Mouse (Mus musculus): ENCODE results near the gene Ginm1. TPM values are rescaled to one million over a fixed set of nuclear protein-coding genes. Genes with fewer than 3 reads are reported as not detected.
"Not testable (repeated sequence)": the region's sequence is repeated elsewhere in the genome, so short reads cannot be mapped to it uniquely, and the experiment has no call there.

Gene Ginm1
- polyA plus RNA-seq, 1 experiment from 2014 or later, result 84.4 TPM

DNA sequence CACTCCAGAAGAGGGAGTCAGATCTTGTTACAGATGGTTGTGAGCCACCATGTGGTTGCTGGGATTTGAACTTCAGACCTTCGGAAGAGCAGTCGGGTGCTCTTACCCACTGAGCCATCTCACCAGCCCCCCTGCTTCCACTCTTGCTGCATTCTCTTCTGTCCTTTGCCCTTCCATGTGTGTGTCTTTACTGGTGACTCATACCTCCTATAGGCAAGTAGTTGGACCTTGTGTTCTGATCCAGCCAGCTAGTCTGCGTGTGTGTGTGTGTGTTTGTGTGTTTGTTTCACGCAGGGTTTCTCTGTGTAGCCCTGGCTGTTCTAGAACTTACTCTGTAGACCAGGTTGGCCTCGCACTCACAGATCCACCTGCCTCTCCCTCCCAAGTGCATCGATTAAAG is 47.1 kb downstream of the Ginm1 start:
- not testable (repeated sequence) for H3K9ac ChIP-seq; H3K4me1 ChIP-seq; ATAC-seq (ENCODE audit: low FRiP score, low read depth); H3K9me3 ChIP-seq; H3K27me3 ChIP-seq; H3K4me3 ChIP-seq; H3K27ac ChIP-seq; H3K4me2 ChIP-seq (replicated peaks)
- WGBS, result 98% methylated on average over 6 of the region's 6 CpGs
- peaks cover 69% of the 10 kb centered on the region for H3K36me3 ChIP-seq

DNA sequence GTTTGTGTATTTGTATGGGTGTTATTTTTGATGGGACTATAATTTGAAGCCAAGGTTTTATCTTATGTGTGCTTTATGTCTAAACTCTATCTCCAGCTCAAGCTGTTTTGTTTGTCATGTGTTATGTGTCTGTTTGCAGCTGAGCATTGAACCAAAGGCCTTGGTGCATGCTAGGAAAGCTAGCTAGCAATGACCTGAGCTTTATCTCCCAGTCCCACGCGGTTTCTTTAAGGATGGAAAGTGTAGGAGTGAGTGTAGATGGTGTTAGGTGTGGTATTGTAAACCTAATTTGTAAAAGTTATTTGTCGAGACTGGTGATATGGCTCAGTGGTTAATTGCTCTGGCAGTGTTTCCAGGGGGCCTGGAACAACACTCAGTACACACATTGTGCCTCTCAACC is 54.7 kb downstream of the Ginm1 start:
- 64% methylated on average over 3 of the region's 3 CpGs for WGBS
- no peak overlapping the region for H3K9ac ChIP-seq
- H3K4me1 ChIP-seq, result no peaks in the 10 kb centered on the region
- H3K4me3 ChIP-seq, result no peak overlapping the region
- H3K27ac ChIP-seq, result no peak overlapping the region
- H3K9me3 ChIP-seq, result no peaks in the 10 kb centered on the region
- no peaks in the 10 kb centered on the region for H3K27me3 ChIP-seq
- peaks cover 26% of the 10 kb centered on the region for H3K36me3 ChIP-seq
- no peak for ATAC-seq (ENCODE audit: low FRiP score, low read depth)
- H3K4me2 ChIP-seq (replicated peaks), result no peak overlapping the region

DNA sequence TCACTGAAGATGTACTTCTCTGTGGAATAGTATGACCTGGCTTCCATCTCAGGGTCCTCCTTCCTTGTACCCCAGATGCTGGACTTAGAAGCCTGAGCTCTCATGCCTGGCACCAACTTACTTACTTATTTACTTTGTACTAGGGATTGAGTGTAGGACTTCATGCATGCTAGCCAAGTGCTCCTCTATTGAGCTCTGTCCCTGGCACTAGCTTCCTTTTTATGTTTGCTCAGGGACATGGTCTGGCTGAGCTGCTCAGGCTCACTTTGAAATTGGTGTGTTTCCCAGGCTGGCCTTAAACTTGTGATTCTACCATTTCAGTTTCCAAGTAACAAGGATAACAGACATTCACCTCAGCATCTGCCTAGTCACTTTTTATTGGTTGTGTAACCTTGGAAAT is 55.5 kb downstream of the Ginm1 start:
- Histone ChIP-seq H3K4me2 (replicated peaks) (no peak overlapping the region), H3K9ac (no peak overlapping the region), H3K27me3 (no peaks in the 10 kb centered on the region), H3K9me3 (no peaks in the 10 kb centered on the region), H3K4me3 (no peak overlapping the region), H3K36me3 (peaks cover 21% of the 10 kb centered on the region), H3K4me1 (no peaks in the 10 kb centered on the region), H3K27ac (no peak overlapping the region)
- ATAC-seq (ENCODE audit: low FRiP score, low read depth), result no peak

DNA sequence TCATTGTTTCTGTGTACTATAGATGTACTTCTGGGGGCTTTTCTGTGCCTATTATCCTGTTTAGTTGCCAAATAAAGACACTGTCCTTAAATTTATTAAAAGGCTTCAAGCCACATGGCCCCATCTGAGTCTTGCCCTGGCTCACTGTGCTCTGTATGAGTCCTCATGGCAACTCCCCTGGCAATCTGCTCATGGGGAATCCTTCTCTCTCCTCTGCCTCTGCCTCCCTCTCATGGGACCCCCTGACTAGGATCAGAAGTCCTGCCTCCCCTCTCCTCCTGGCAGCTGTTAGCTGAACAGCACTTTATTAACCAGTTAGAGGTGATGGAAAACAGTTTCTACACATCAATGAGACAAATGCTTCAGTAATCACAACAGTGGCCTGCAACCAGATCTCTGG is 61.0 kb downstream of the Ginm1 start:
- no peak overlapping the region for H3K9ac ChIP-seq
- no peaks in the 10 kb centered on the region for H3K36me3 ChIP-seq
- no peak for ATAC-seq (ENCODE audit: low FRiP score, low read depth)
- H3K4me1 ChIP-seq, result peaks cover 7% of the 10 kb centered on the region
- no peak overlapping the region for H3K4me2 ChIP-seq (replicated peaks)
- no peak overlapping the region for H3K4me3 ChIP-seq
- H3K27ac ChIP-seq, result no peak overlapping the region
- H3K27me3 ChIP-seq, result no peaks in the 10 kb centered on the region
- no peaks in the 10 kb centered on the region for H3K9me3 ChIP-seq

DNA sequence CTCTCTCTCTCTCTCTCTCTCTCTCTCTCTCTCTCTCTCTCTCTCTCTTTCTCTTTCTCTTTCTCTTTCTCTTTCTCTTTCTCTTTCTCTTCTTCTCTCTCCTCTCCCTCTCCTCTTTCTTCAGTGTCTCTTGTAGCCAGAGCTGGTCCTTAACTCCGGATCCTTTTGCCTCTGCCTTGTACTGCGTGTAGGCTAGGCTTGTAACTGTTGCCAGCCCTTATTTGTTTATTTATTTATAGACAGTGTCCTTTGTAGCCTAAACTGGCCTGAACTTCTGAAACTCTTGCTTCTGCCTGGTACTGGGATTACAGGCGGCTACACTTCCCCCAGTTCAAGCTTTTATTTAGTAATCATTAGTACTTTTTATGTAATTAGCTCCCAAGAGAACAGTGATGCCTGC is 65.6 kb downstream of the Ginm1 start:
- 14% methylated on average over 3 of the region's 3 CpGs for WGBS
- Histone ChIP-seq H3K4me2 (replicated peaks) (peak overlapping the region; percentile 84), H3K27me3 (no peaks in the 10 kb centered on the region), H3K9ac (peak overlapping the region; percentile 86), H3K27ac (no peak overlapping the region), H3K36me3 (no peaks in the 10 kb centered on the region), H3K4me1 (peaks cover 7% of the 10 kb centered on the region), H3K4me3 (peak overlapping the region; percentile 81), H3K9me3 (no peaks in the 10 kb centered on the region)
- ATAC-seq (ENCODE audit: low FRiP score, low read depth), result no peak

DNA sequence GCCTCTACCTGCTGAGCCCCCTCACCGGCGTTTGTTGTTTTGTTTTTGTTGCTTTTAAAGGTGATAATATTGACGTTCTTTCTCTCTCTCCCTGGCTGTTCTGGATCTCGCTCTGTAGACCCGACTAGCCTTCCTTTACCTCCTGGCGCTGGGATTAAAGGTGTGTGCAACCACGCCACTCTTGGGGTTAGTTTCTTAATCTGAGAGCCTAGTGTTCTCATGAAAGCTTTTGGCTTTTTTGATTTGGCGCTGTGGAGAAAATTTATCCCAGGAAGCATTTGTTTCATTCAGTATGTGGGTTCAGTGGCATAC is 66.2 kb downstream of the Ginm1 start:
- ATAC-seq (ENCODE audit: low FRiP score, low read depth), result no peak
- peak overlapping the region; percentile 81 for H3K4me3 ChIP-seq
- H3K36me3 ChIP-seq, result no peaks in the 10 kb centered on the region
- 3% methylated on average over 8 of the region's 8 CpGs for WGBS
- no peaks in the 10 kb centered on the region for H3K9me3 ChIP-seq
- peaks cover 7% of the 10 kb centered on the region for H3K4me1 ChIP-seq
- H3K4me2 ChIP-seq (replicated peaks), result peak overlapping the region; percentile 84
- H3K27me3 ChIP-seq, result no peaks in the 10 kb centered on the region
- peak overlapping the region; percentile 86 for H3K9ac ChIP-seq
- H3K27ac ChIP-seq, result peak overlapping the region; percentile 76; the same call in 1 of the 2 replicates

DNA sequence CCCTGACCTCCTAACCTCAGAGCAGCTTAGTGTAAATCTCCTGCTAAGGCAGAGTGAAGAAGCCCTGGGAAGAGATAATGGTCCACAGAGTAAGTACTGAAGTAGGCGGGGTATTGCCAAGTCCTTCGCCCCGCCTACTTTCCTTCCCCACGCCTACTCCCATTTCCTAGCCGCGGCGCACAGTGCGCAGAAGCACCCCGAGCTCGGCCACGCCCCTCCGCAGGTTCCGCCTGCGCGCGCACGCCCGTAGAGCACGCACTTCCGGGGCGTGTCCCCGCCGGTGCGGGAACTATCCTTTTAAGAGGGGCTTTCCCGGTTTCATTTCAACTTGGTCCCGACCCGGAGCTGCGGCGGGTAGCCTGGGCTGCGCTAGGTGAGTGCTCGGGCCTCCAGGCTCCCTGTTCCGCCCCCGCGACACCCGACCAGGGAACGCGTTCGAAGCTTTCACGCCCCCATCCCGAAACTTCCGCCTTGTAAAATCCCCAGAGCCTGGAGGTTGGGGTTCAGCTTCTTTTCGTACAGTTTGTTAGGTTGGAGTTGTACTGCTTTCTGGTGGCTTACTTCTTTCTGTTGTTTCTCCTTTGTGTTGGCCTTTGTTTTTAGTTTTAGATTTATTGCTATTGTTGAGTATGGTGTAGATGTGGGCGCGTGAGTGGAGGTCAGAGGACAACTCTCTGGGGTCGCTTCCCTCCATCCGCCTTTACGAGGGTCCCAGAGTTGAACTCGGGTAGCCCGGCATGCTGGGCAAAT is 66.7 kb downstream of the Ginm1 start, which contains the start of gene Katna1:
Katna1 (plus strand) TSS at position 250 of the 750 bp plus-strand sequence.
- Histone ChIP-seq H3K36me3 (no peaks in the 10 kb centered on the region), H3K4me3 (peak within 1 kb of the TSS; percentile 81), H3K4me2 (replicated peaks) (peak within 1 kb of the TSS; percentile 84), H3K4me1 (peaks cover 7% of the 10 kb centered on the region), H3K27me3 (no peaks in the 10 kb centered on the region), H3K9me3 (no peaks in the 10 kb centered on the region), H3K9ac (peak within 1 kb of the TSS; percentile 86), H3K27ac (peak within 1 kb of the TSS; percentile 76; the same call in 1 of the 2 replicates)
- WGBS, result 0% methylated on average over 44 of the region's 49 CpGs
- peak; percentile 99 for ATAC-seq (ENCODE audit: low FRiP score, low read depth)

Small RNA genes within 50 kb of the gene (microRNA-seq; reads per million reads assigned to microRNA genes)
- gene Mir5104, result 1.2 reads per million

Other genes starting within 250 kb of the Ginm1 start
- 1.2 and 1.3 TPM in 2 replicates for gene Lrp11, start 203.0 kb downstream of the Ginm1 start, polyA plus RNA-seq (2015; fragmentation: Nextera tagmentation; extraction: Ambion mirVana)
- gene Nup43, start 125.3 kb downstream of the Ginm1 start, polyA plus RNA-seq (2015; fragmentation: Nextera tagmentation; extraction: Ambion mirVana), result 61.0 and 67.0 TPM in 2 replicates
- gene Pcmt1, start 111.7 kb downstream of the Ginm1 start, polyA plus RNA-seq (2015; fragmentation: Nextera tagmentation; extraction: Ambion mirVana), result 125 and 132 TPM in 2 replicates
- 7.3 and 7.6 TPM in 2 replicates for gene Lats1, start 111.6 kb downstream of the Ginm1 start, polyA plus RNA-seq (2015; fragmentation: Nextera tagmentation; extraction: Ambion mirVana)
- gene Katna1, start 66.8 kb downstream of the Ginm1 start, polyA plus RNA-seq (2015; fragmentation: Nextera tagmentation; extraction: Ambion mirVana), result 59.9 and 62.3 TPM in 2 replicates
- gene Ppil4, start 67 bp upstream of the Ginm1 start, polyA plus RNA-seq (2015; fragmentation: Nextera tagmentation; extraction: Ambion mirVana), result 42.7 and 47.2 TPM in 2 replicates
- 0.41 TPM in 2 replicates for gene Zc3h12d, start 39.6 kb upstream of the Ginm1 start, polyA plus RNA-seq (2015; fragmentation: Nextera tagmentation; extraction: Ambion mirVana)
- 29.7 and 30.4 TPM in 2 replicates for gene Tab2, start 163.4 kb upstream of the Ginm1 start, polyA plus RNA-seq (2015; fragmentation: Nextera tagmentation; extraction: Ambion mirVana)

All from limb, embryonic 13.5 days (tissue).